Mouse (Mus musculus): ENCODE results near the gene Kctd21. TPM values are rescaled to one million over a fixed set of nuclear protein-coding genes. Genes with fewer than 3 reads are reported as not detected.
A peak's percentile ranks its signal among the peaks of the same experiment; 100 is the strongest.

Kctd21 gene
- 5.3 and 6.1 TPM in 2 replicates for polyA plus RNA-seq (2015; fragmentation: Nextera tagmentation; extraction: Ambion mirVana)

GRCm38 (mm10) chr7:97331726-97332666 lies at the start of gene Kctd21, which contains the start of gene Usp35:
Kctd21 (plus strand) TSS chr7:97332327.
Usp35 (minus strand) TSS chr7:97332020.
- peaks cover 6% of the 10 kb centered on the region; the same call in 1 of the 2 replicates for H3K27me3 ChIP-seq
- H3K27ac ChIP-seq: peak within 1 kb of the TSS; percentile 48; the same call in 1 of the 2 replicates
- H3K4me1 ChIP-seq: peaks cover 26% of the 10 kb centered on the region
- WGBS: 1% methylated on average over 66 of the region's 68 CpGs
- peak within 1 kb of the TSS; percentile 79 for H3K9ac ChIP-seq
- peak within 1 kb of the TSS; percentile 80 for H3K4me3 ChIP-seq
- H3K36me3 ChIP-seq (ENCODE audit: poor library complexity, severe bottlenecking): no peaks in the 10 kb centered on the region
- peak within 1 kb of the TSS; percentile 78 for H3K4me2 ChIP-seq
- ATAC-seq: peak; percentile 99
- no peaks in the 10 kb centered on the region for H3K9me3 ChIP-seq (replicated peaks)

GRCm38 (mm10) chr7:97296986-97297385 lies 35.1 kb upstream of the Kctd21 start:
- Histone ChIP-seq H3K9me3 (replicated peaks) (no peaks in the 10 kb centered on the region), H3K4me3 (no peak overlapping the region), H3K27ac (no peak overlapping the region), H3K36me3 (ENCODE audit: poor library complexity, severe bottlenecking) (peaks cover 10% of the 10 kb centered on the region; the same call in 1 of the 2 replicates), H3K4me2 (no peak overlapping the region), H3K4me1 (no peaks in the 10 kb centered on the region), H3K27me3 (no peaks in the 10 kb centered on the region), H3K9ac (no peak overlapping the region)
- ATAC-seq: no peak
- WGBS: 57% methylated on average over 2 of the region's 2 CpGs

- Histone ChIP-seq H3K9me3 (replicated peaks) (no peaks in the 10 kb centered on the region), H3K9ac (no peak overlapping the region), H3K36me3 (ENCODE audit: poor library complexity, severe bottlenecking) (peaks cover 10% of the 10 kb centered on the region; the same call in 1 of the 2 replicates), H3K27me3 (no peaks in the 10 kb centered on the region), H3K27ac (no peak overlapping the region), H3K4me3 (no peak overlapping the region), H3K4me1 (no peaks in the 10 kb centered on the region), H3K4me2 (no peak overlapping the region)
- 2% methylated on average over 2 of the region's 2 CpGs for WGBS
- ATAC-seq: peak; percentile 69
Measured at GRCm38 (mm10) chr7:97297466-97297865, 34.7 kb upstream of the Kctd21 start.

GRCm38 (mm10) chr7:97298279-97298678 lies 33.8 kb upstream of the Kctd21 start:
- H3K4me2 ChIP-seq: no peak overlapping the region
- H3K36me3 ChIP-seq (ENCODE audit: poor library complexity, severe bottlenecking): peaks cover 10% of the 10 kb centered on the region; the same call in 1 of the 2 replicates
- no peak overlapping the region for H3K9ac ChIP-seq
- ATAC-seq: no peak
- H3K9me3 ChIP-seq (replicated peaks): no peaks in the 10 kb centered on the region
- H3K27me3 ChIP-seq: no peaks in the 10 kb centered on the region
- H3K4me3 ChIP-seq: no peak overlapping the region
- no peaks in the 10 kb centered on the region for H3K4me1 ChIP-seq
- no peak overlapping the region for H3K27ac ChIP-seq
- 94% methylated on average over 2 of the region's 2 CpGs for WGBS

GRCm38 (mm10) chr7:97298943-97299342 lies 33.2 kb upstream of the Kctd21 start:
- Histone ChIP-seq H3K27ac (no peak overlapping the region), H3K27me3 (no peaks in the 10 kb centered on the region), H3K4me3 (no peak overlapping the region), H3K36me3 (ENCODE audit: poor library complexity, severe bottlenecking) (peaks cover 15% of the 10 kb centered on the region), H3K4me2 (no peak overlapping the region), H3K4me1 (no peaks in the 10 kb centered on the region), H3K9me3 (replicated peaks) (no peaks in the 10 kb centered on the region), H3K9ac (no peak overlapping the region)
- no peak for ATAC-seq
- WGBS: 78% methylated on average over 6 of the region's 6 CpGs

- Histone ChIP-seq H3K9ac (no peak overlapping the region), H3K4me1 (no peaks in the 10 kb centered on the region), H3K36me3 (ENCODE audit: poor library complexity, severe bottlenecking) (peaks cover 35% of the 10 kb centered on the region), H3K9me3 (replicated peaks) (no peaks in the 10 kb centered on the region), H3K27me3 (no peaks in the 10 kb centered on the region), H3K4me3 (no peak overlapping the region), H3K27ac (no peak overlapping the region), H3K4me2 (no peak overlapping the region)
- no peak for ATAC-seq
- WGBS: 91% methylated on average over 2 of the region's 2 CpGs
Measured at GRCm38 (mm10) chr7:97300914-97301313, 31.2 kb upstream of the Kctd21 start.

GRCm38 (mm10) chr7:97301321-97301720 lies 30.8 kb upstream of the Kctd21 start:
- no peaks in the 10 kb centered on the region for H3K4me1 ChIP-seq
- no peaks in the 10 kb centered on the region for H3K27me3 ChIP-seq
- H3K27ac ChIP-seq: no peak overlapping the region
- H3K36me3 ChIP-seq (ENCODE audit: poor library complexity, severe bottlenecking): peaks cover 39% of the 10 kb centered on the region
- WGBS: 87% methylated on average over 8 of the region's 8 CpGs
- no peak overlapping the region for H3K9ac ChIP-seq
- no peak for ATAC-seq
- H3K9me3 ChIP-seq (replicated peaks): no peaks in the 10 kb centered on the region
- H3K4me2 ChIP-seq: no peak overlapping the region
- H3K4me3 ChIP-seq: no peak overlapping the region

GRCm38 (mm10) chr7:97302261-97302660 lies 29.9 kb upstream of the Kctd21 start:
- Histone ChIP-seq H3K4me1 (no peaks in the 10 kb centered on the region), H3K27me3 (no peaks in the 10 kb centered on the region), H3K4me2 (no peak overlapping the region), H3K36me3 (ENCODE audit: poor library complexity, severe bottlenecking) (peaks cover 48% of the 10 kb centered on the region), H3K27ac (no peak overlapping the region), H3K4me3 (no peak overlapping the region), H3K9me3 (replicated peaks) (no peaks in the 10 kb centered on the region), H3K9ac (no peak overlapping the region)
- 89% methylated on average over 4 of the region's 4 CpGs for WGBS
- no peak for ATAC-seq

GRCm38 (mm10) chr7:97302876-97303275 lies 29.3 kb upstream of the Kctd21 start:
- Histone ChIP-seq H3K4me3 (no peak overlapping the region), H3K9ac (no peak overlapping the region), H3K4me1 (no peaks in the 10 kb centered on the region), H3K27ac (no peak overlapping the region), H3K4me2 (no peak overlapping the region), H3K27me3 (no peaks in the 10 kb centered on the region), H3K36me3 (ENCODE audit: poor library complexity, severe bottlenecking) (peaks cover 48% of the 10 kb centered on the region), H3K9me3 (replicated peaks) (no peaks in the 10 kb centered on the region)
- WGBS: 83% methylated on average over 4 of the region's 4 CpGs
- no peak for ATAC-seq

- Histone ChIP-seq H3K4me1 (no peaks in the 10 kb centered on the region), H3K9ac (no peak overlapping the region), H3K4me3 (no peak overlapping the region), H3K27me3 (no peaks in the 10 kb centered on the region), H3K36me3 (ENCODE audit: poor library complexity, severe bottlenecking) (peaks cover 54% of the 10 kb centered on the region), H3K9me3 (replicated peaks) (no peaks in the 10 kb centered on the region), H3K4me2 (no peak overlapping the region), H3K27ac (no peak overlapping the region)
- no peak for ATAC-seq
- 72% methylated on average over 2 of the region's 2 CpGs for WGBS
Measured at GRCm38 (mm10) chr7:97303614-97304013, 28.5 kb upstream of the Kctd21 start.

GRCm38 (mm10) chr7:97304471-97304870 lies 27.7 kb upstream of the Kctd21 start:
- H3K4me3 ChIP-seq: no peak overlapping the region
- peaks cover 55% of the 10 kb centered on the region for H3K36me3 ChIP-seq (ENCODE audit: poor library complexity, severe bottlenecking)
- H3K27ac ChIP-seq: no peak overlapping the region
- H3K9ac ChIP-seq: no peak overlapping the region
- H3K4me1 ChIP-seq: no peaks in the 10 kb centered on the region
- H3K27me3 ChIP-seq: no peaks in the 10 kb centered on the region
- H3K4me2 ChIP-seq: no peak overlapping the region
- no peaks in the 10 kb centered on the region for H3K9me3 ChIP-seq (replicated peaks)
- no peak for ATAC-seq

GRCm38 (mm10) chr7:97305206-97305605 lies 26.9 kb upstream of the Kctd21 start:
- Histone ChIP-seq H3K27ac (no peak overlapping the region), H3K9ac (no peak overlapping the region), H3K4me3 (no peak overlapping the region), H3K36me3 (ENCODE audit: poor library complexity, severe bottlenecking) (peaks cover 63% of the 10 kb centered on the region), H3K4me2 (no peak overlapping the region), H3K27me3 (no peaks in the 10 kb centered on the region), H3K9me3 (replicated peaks) (no peaks in the 10 kb centered on the region), H3K4me1 (no peaks in the 10 kb centered on the region)
- WGBS: 91% methylated on average over 4 of the region's 4 CpGs
- ATAC-seq: no peak
